Mouse (Mus musculus) hindbrain, embryonic 10.5 days (tissue): Measurements from ENCODE around the gene Pin1rt1. TPM values are rescaled to one million over a fixed set of nuclear protein-coding genes. Genes with fewer than 3 reads are reported as not detected.

Source experiments
- DNase-seq: peaks from one replicate; pipeline ENCODE4 v3.0.0-alpha.2; 2017; ENCODE audit warnings: low spot score
- H3K27ac ChIP-seq: fragments of 300-500 bp; sonication (generic); 2 replicates; pipeline ENCODE4 v1.5.1; 2016; ENCODE audit warnings: mild to moderate bottlenecking, moderate library complexity
- H3K27me3 ChIP-seq: fragments of 300-500 bp; sonication (generic); 2 replicates; pipeline ENCODE4 v1.6.1; 2016; ENCODE audit warnings: mild to moderate bottlenecking; ENCODE audit not compliant: poor library complexity, insufficient read depth, severe bottlenecking
- H3K36me3 ChIP-seq: fragments of 300-500 bp; sonication (generic); 2 replicates; pipeline ENCODE4 v1.6.1; 2016; ENCODE audit warnings: mild to moderate bottlenecking, moderate library complexity
- H3K4me1 ChIP-seq: fragments of 300-500 bp; sonication (generic); replicated peaks from 2 replicates; pipeline ENCODE4 v1.6.1; 2016; ENCODE audit warnings: mild to moderate bottlenecking
- H3K4me3 ChIP-seq: fragments of 300-500 bp; sonication (generic); 2 replicates; pipeline ENCODE4 v1.5.1; 2016; ENCODE audit warnings: mild to moderate bottlenecking, moderate library complexity
- H3K9me3 ChIP-seq: fragments of 300-500 bp; sonication (generic); 2 replicates; pipeline ENCODE4 v1.6.1; 2016; ENCODE audit warnings: mild to moderate bottlenecking, moderate library complexity
- WGBS: fragments of 180-500 bp; shearing (Covaris S2); methylation state at CpG from one replicate; pipeline ENCODE4 v1.1.7; 2016; 5-methylcytosine and 5-hydroxymethylcytosine counted together
- polyA plus RNA-seq: library from polyadenylated mRNA; unstranded; fragments of >200 nt; fragmentation: Nextera tagmentation; extraction: Ambion mirVana; gene quantifications from 2 replicates; pipeline ENCODE4 v1.2.1, GENCODE M21; 2016

The Pin1rt1 gene
- polyA plus RNA-seq, 1 experiment from 2014 or later: not detected

GRCm38 (mm10) chr2:104709786-104710337, 6.3 kb downstream of the Pin1rt1 start:
- H3K27ac ChIP-seq: peak overlapping the region; percentile 60
- H3K4me3 ChIP-seq: peak overlapping the region; percentile 89; the same call in 1 of the 2 replicates
- H3K36me3 ChIP-seq: peaks cover 21% of the 10 kb centered on the region
- H3K27me3 ChIP-seq: peaks cover 9% of the 10 kb centered on the region
- H3K4me1 ChIP-seq: peaks cover 39% of the 10 kb centered on the region
- no peaks in the 10 kb centered on the region for H3K9me3 ChIP-seq
- DNase-seq: no peak
- 71% methylated on average over 6 of the region's 6 CpGs for whole genome bisulfite sequencing

- Histone ChIP-seq H3K27me3 (no peaks in the 10 kb centered on the region), H3K36me3 (peaks cover 31% of the 10 kb centered on the region), H3K27ac (no peak overlapping the region), H3K4me3 (no peak overlapping the region), H3K9me3 (no peaks in the 10 kb centered on the region), H3K4me1 (no peaks in the 10 kb centered on the region)
- DNase-seq: no peak
- 88% methylated on average over 3 of the region's 3 CpGs for WGBS
Observed at GRCm38 (mm10) chr2:104704355-104704754, 11.8 kb downstream of the Pin1rt1 start.

- H3K9me3 ChIP-seq: no peaks in the 10 kb centered on the region
- H3K27ac ChIP-seq: no peak overlapping the region
- H3K27me3 ChIP-seq: no peaks in the 10 kb centered on the region
- H3K4me3 ChIP-seq: no peak overlapping the region
- WGBS: 61% methylated on average over 3 of the region's 3 CpGs
- no peaks in the 10 kb centered on the region for H3K4me1 ChIP-seq
- H3K36me3 ChIP-seq: peaks cover 26% of the 10 kb centered on the region
- DNase-seq: no peak
Observed at GRCm38 (mm10) chr2:104703158-104703557, 13.0 kb downstream of the Pin1rt1 start.

- H3K27me3 ChIP-seq: no peaks in the 10 kb centered on the region
- no peaks in the 10 kb centered on the region for H3K9me3 ChIP-seq
- WGBS: 88% methylated on average over 11 of the region's 11 CpGs
- no peak overlapping the region for H3K27ac ChIP-seq
- H3K36me3 ChIP-seq: peaks cover 20% of the 10 kb centered on the region
- DNase-seq: no peak
- H3K4me1 ChIP-seq: no peaks in the 10 kb centered on the region
- H3K4me3 ChIP-seq: no peak overlapping the region
Observed at GRCm38 (mm10) chr2:104699659-104700058, 16.5 kb downstream of the Pin1rt1 start.

DNA sequence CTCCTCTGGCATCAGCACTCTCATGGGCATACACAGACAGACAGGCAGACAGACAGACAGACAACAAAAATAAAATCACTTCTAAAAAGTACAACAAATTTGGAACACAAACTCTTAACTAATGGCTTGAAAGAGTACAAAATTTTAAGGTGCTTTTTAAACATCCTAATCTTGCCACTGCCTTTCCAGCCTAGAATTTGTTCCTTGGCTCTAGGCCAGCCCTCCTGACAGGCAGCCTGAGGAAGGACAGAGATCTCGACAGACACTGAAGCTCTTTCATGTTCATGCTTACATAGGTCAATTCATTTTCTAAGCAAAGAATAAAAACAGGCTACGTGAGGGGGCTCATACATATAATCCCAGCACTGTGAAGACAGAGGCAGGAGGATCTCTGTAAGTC, 23.6 kb downstream of the Pin1rt1 start:
- 89% methylated on average over 2 of the region's 2 CpGs for WGBS
- Histone ChIP-seq H3K9me3 (no peaks in the 10 kb centered on the region), H3K36me3 (peaks cover 7% of the 10 kb centered on the region), H3K4me1 (no peaks in the 10 kb centered on the region), H3K27ac (no peak overlapping the region), H3K4me3 (no peak overlapping the region), H3K27me3 (no peaks in the 10 kb centered on the region)
- DNase-seq: no peak

- H3K27me3 ChIP-seq: no peaks in the 10 kb centered on the region
- H3K36me3 ChIP-seq: 0 out of 2 replicates have a peak, but pooled peaks cover 3% of the 10 kb centered on the region
- peaks cover under 1% of the 10 kb centered on the region; the same call in 1 of the 2 replicates for H3K4me1 ChIP-seq
- no peak overlapping the region for H3K4me3 ChIP-seq
- DNase-seq: no peak
- no peaks in the 10 kb centered on the region for H3K9me3 ChIP-seq
- WGBS: 83% methylated on average over 4 of the region's 4 CpGs
- no peak overlapping the region for H3K27ac ChIP-seq
Observed at GRCm38 (mm10) chr2:104690720-104691119, 25.5 kb downstream of the Pin1rt1 start.

DNA sequence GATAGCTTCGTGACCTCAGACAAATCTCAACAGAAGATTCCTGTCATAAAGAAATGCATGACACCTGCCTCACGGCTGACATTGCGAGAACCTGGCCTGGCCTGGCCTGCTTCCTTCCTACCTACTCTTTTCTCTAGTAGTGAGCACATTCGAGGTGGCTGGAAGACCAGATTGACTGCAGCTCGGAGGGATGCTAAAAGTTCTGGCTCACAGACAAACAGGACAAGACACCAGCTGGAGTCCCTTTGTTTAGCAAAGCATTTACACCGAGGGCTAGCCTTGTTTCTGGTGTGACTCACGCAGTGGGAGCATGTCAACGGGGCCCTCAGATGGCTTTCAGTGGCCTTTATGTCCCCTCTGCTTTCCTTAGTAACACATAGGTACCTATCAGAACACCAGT, 27.5 kb downstream of the Pin1rt1 start:
- H3K27ac ChIP-seq: 0 out of 2 replicates have a peak overlapping the region, but pooled peaks have one; percentile 23
- WGBS: 74% methylated on average over 8 of the region's 8 CpGs
- no peak for DNase-seq

DNA sequence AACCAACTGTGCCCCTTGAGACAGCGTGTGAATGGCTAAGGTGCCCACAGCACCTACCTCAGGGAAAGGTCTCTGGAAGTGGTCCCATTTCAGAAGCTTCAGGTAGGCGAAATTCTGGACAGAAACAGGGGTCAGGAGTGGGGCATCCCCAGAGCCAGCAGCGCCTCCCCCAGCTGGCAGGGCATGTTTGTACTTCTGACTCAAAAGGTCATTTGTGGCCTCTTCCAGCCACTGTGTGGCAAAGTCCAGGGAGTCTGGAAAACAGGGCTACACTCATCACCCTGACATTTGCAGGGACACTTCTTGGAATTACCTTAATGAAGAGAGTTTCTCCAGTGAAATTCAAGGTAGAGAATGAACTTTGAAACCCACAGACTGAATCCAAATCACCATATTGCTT, 27.9 kb downstream of the Pin1rt1 start:
- Histone ChIP-seq H3K9me3 (no peaks in the 10 kb centered on the region), H3K27me3 (no peaks in the 10 kb centered on the region), H3K4me1 (peaks cover 3% of the 10 kb centered on the region; the same call in 1 of the 2 replicates), H3K27ac (no peak overlapping the region), H3K4me3 (no peak overlapping the region), H3K36me3 (peaks cover 17% of the 10 kb centered on the region)
- WGBS: 77% methylated on average over 3 of the region's 3 CpGs
- DNase-seq: no peak

More for the DNA sequence above, 27.5 kb downstream of the Pin1rt1 start:
- Histone ChIP-seq H3K36me3 (peaks cover 13% of the 10 kb centered on the region), H3K4me3 (no peak overlapping the region), H3K9me3 (no peaks in the 10 kb centered on the region), H3K4me1 (peaks cover 3% of the 10 kb centered on the region; the same call in 1 of the 2 replicates), H3K27me3 (no peaks in the 10 kb centered on the region)

DNA sequence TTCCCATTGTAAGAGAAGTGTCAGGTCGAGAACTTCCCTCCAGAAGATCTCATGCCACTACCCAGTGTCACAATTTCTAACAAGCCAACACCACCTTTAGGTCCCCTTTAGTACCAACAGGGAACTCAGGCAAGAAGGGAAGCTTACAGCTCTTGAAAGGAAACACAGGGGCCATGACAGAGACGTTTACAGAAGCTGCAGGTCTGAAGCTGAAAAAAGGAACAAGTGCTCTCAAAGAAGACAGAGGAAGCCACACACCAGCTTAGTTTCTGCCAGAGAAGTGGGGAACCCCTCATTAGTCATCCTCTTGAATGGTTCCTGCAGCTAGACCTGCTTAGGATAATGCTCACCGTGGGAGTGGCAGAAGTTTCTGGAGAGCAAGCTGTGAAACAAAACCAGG, 28.9 kb downstream of the Pin1rt1 start:
- 75% methylated on average over 3 of the region's 3 CpGs for WGBS

GRCm38 (mm10) chr2:104685418-104685817, 30.8 kb downstream of the Pin1rt1 start:
- peaks cover 40% of the 10 kb centered on the region for H3K36me3 ChIP-seq
- no peak overlapping the region for H3K27ac ChIP-seq
- peak; percentile 84 for DNase-seq
- no peaks in the 10 kb centered on the region for H3K9me3 ChIP-seq
- WGBS: 11% methylated on average over 13 of the region's 13 CpGs
- H3K4me1 ChIP-seq: peaks cover 3% of the 10 kb centered on the region; the same call in 1 of the 2 replicates
- H3K4me3 ChIP-seq: no peak overlapping the region
- no peaks in the 10 kb centered on the region for H3K27me3 ChIP-seq

More for the DNA sequence above, 28.9 kb downstream of the Pin1rt1 start:
- Histone ChIP-seq H3K4me3 (no peak overlapping the region), H3K27ac (no peak overlapping the region), H3K9me3 (no peaks in the 10 kb centered on the region), H3K27me3 (no peaks in the 10 kb centered on the region), H3K36me3 (peaks cover 26% of the 10 kb centered on the region), H3K4me1 (peaks cover 3% of the 10 kb centered on the region; the same call in 1 of the 2 replicates)
- DNase-seq: no peak

DNA sequence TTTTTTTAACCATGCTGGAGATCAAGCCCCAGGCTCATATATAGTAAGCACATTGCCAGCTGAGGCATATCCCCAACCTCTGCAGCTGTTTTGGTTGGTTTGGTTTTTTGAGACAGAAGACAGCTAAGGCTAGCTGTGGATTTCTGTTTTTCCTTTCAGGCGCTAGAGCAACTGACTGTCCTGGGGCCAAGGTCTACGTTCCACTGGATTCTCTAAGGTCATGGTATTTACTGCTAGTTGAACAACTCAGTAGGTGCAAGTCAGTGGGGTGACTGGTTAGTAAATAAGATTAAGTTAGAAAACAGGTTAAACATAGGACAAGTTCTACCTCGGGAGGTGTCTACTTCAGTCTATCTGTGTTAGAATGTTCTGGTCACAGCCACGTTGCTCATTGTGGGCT, 31.4 kb downstream of the Pin1rt1 start:
- H3K4me3 ChIP-seq: no peak overlapping the region
- no peaks in the 10 kb centered on the region for H3K27me3 ChIP-seq
- no peak for DNase-seq
- peaks cover 41% of the 10 kb centered on the region for H3K36me3 ChIP-seq
- no peak overlapping the region for H3K27ac ChIP-seq
- whole genome bisulfite sequencing: 93% methylated on average over 4 of the region's 4 CpGs
- no peaks in the 10 kb centered on the region for H3K9me3 ChIP-seq
- peaks cover 3% of the 10 kb centered on the region; the same call in 1 of the 2 replicates for H3K4me1 ChIP-seq

GRCm38 (mm10) chr2:104677326-104677725, 38.9 kb downstream of the Pin1rt1 start:
- WGBS: 82% methylated on average over 3 of the region's 3 CpGs

DNA sequence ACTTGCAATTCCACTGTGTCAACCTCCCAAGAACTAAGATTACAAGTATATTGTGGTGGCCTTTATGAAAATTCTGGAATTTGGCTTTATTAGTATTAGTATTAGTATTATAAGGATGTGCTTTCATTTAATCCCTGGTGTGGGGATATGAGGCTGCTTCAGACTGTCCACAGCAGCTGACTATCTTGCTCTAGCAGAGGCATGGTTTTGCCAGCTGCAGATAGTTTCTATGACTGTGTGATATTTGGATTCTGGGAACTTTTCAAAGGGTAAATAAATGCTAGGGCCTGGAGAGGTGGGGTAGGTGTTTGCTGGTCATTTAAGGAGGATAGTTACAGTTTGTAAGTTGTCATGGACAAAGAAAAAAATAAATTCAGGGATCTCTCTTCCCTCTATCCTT, 44.5 kb downstream of the Pin1rt1 start:
- Histone ChIP-seq H3K27ac (no peak overlapping the region), H3K9me3 (no peaks in the 10 kb centered on the region), H3K27me3 (no peaks in the 10 kb centered on the region), H3K4me3 (no peak overlapping the region), H3K36me3 (peaks cover 25% of the 10 kb centered on the region), H3K4me1 (0 out of 2 replicates have a peak, but pooled peaks cover 3% of the 10 kb centered on the region)
- no peak for DNase-seq

More at GRCm38 (mm10) chr2:104677326-104677725, 38.9 kb downstream of the Pin1rt1 start:
- H3K4me1 ChIP-seq: 0 out of 2 replicates have a peak, but pooled peaks cover 3% of the 10 kb centered on the region
- H3K4me3 ChIP-seq: no peak overlapping the region
- H3K27ac ChIP-seq: no peak overlapping the region
- no peak for DNase-seq
- peaks cover 23% of the 10 kb centered on the region for H3K36me3 ChIP-seq
- no peaks in the 10 kb centered on the region for H3K27me3 ChIP-seq
- H3K9me3 ChIP-seq: no peaks in the 10 kb centered on the region
